Mouse (Mus musculus) midbrain, embryonic 10.5 days (tissue): Measurements from ENCODE around the gene Slc9a9. TPM values are rescaled to one million over a fixed set of nuclear protein-coding genes. Genes with fewer than 3 reads are reported as not detected.

Source experiments
- DNase-seq: peaks from one replicate; pipeline ENCODE4 v3.0.0-alpha.2; 2017; ENCODE audit warnings: low spot score
- H3K27ac ChIP-seq: fragments of 300-500 bp; sonication (generic); replicated peaks from 2 replicates; pipeline ENCODE4 v1.5.1; 2016; ENCODE audit warnings: mild to moderate bottlenecking
- H3K27me3 ChIP-seq: fragments of 300-500 bp; sonication (generic); 2 replicates; pipeline ENCODE4 v1.6.1; 2016; ENCODE audit warnings: low read depth, mild to moderate bottlenecking; ENCODE audit not compliant: poor library complexity, severe bottlenecking
- H3K36me3 ChIP-seq: fragments of 300-500 bp; sonication (generic); 2 replicates; pipeline ENCODE4 v1.6.1; 2016; ENCODE audit warnings: mild to moderate bottlenecking, moderate library complexity
- H3K4me1 ChIP-seq: fragments of 300-500 bp; sonication (generic); 2 replicates; pipeline ENCODE4 v1.6.1; 2016
- H3K4me3 ChIP-seq: fragments of 300-500 bp; sonication (generic); 2 replicates; pipeline ENCODE4 v1.5.1; 2016; ENCODE audit warnings: mild to moderate bottlenecking, moderate library complexity
- H3K9me3 ChIP-seq: fragments of 300-500 bp; sonication (generic); replicated peaks from 2 replicates; pipeline ENCODE4 v1.6.1; 2016; ENCODE audit warnings: mild to moderate bottlenecking
- WGBS: fragments of 180-500 bp; shearing (Covaris S2); methylation state at CpG from one replicate; pipeline ENCODE4 v1.1.7; 2016; 5-methylcytosine and 5-hydroxymethylcytosine counted together
- polyA plus RNA-seq: library from polyadenylated mRNA; unstranded; fragments of >200 nt; fragmentation: Nextera tagmentation; extraction: Ambion mirVana; gene quantifications from 2 replicates; pipeline ENCODE4 v1.2.1, GENCODE M21; 2016

Gene Slc9a9
- polyA plus RNA-seq, 1 experiment from 2014 or later = 1.9 TPM

DNA sequence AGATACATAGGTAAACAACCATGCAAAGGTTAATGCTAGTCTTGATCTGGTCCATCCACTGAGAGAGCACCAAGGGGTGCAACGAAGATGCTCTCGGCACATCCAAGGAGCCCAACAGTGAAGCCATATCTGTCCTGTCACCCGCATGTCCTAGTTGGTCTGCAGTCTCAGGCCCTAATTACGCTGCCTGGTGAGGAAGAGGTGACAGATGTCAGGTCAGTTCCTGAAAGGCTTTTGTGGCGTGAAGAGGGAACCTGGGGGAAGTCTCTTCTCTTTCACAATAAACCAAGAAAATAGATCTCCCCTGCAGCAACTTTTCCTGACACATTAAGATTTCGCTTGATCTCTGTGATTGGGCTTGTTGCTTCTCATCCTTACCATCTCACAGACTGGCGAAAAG is 277.5 kb downstream of the Slc9a9 start:
- no peak overlapping the region for H3K27ac ChIP-seq
- H3K9me3 ChIP-seq = no peaks in the 10 kb centered on the region; the same call in 1 of the 2 replicates
- no peak overlapping the region for H3K4me3 ChIP-seq
- no peaks in the 10 kb centered on the region for H3K27me3 ChIP-seq
- no peak for DNase-seq
- 76% methylated on average over 7 of the region's 7 CpGs for WGBS
- H3K4me1 ChIP-seq = no peaks in the 10 kb centered on the region
- H3K36me3 ChIP-seq = no peaks in the 10 kb centered on the region

- Histone ChIP-seq H3K9me3 (no peaks in the 10 kb centered on the region; the same call in 1 of the 2 replicates), H3K27ac (no peak overlapping the region), H3K27me3 (no peaks in the 10 kb centered on the region), H3K36me3 (no peaks in the 10 kb centered on the region), H3K4me1 (peaks cover 3% of the 10 kb centered on the region), H3K4me3 (no peak overlapping the region)
- 77% methylated on average over 3 of the region's 3 CpGs for WGBS
- no peak for DNase-seq
Measured at GRCm38 (mm10) chr9:94950676-94951075, 281.0 kb downstream of the Slc9a9 start.

DNA sequence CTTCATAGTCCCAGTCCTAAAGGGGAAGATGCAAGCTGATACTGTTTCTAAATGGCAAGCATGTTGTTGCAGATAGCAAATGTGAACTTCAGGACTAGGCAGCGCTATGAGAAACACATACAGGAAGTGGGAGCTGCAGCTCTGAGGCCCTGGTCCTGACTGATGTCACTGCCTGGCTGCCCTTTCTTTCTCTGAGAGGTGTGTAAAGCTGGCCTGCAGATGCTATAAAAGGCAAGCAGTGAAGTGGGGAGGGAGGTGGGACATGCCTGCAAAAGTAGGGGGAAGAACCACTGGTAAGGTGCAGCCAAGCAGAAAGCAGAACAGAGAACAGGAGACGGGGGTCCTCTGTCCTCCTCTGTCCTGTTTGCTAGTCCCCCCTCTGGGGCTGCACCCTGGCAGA is 285.9 kb downstream of the Slc9a9 start:
- no peak overlapping the region for H3K4me3 ChIP-seq
- no peak overlapping the region for H3K27ac ChIP-seq
- H3K9me3 ChIP-seq = no peaks in the 10 kb centered on the region; the same call in 1 of the 2 replicates
- no peaks in the 10 kb centered on the region for H3K27me3 ChIP-seq
- peaks cover 7% of the 10 kb centered on the region for H3K4me1 ChIP-seq
- 53% methylated on average over 2 of the region's 2 CpGs for WGBS
- no peaks in the 10 kb centered on the region for H3K36me3 ChIP-seq
- no peak for DNase-seq

DNA sequence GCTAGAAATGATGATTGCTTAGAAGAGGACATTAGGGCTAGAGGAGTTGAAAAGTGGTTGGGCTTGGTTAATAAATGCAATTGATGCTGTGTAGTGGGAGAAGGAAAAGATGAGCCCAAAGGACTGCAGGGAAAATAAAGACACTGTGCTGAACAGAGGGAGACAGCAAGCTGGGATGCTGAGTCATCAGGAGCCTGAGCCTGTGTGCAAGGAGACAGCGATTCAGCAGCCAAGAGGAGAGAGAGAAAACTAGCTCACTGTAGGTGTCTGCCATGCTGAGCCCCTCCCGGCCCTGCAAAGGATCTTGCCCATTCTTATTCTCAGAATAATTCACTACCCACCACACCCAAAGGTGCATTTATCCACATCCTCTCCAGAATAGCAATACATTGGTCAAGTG is 288.7 kb downstream of the Slc9a9 start:
- H3K36me3 ChIP-seq = no peaks in the 10 kb centered on the region
- no peak overlapping the region for H3K4me3 ChIP-seq
- no peak overlapping the region for H3K27ac ChIP-seq
- 72% methylated on average over 2 of the region's 2 CpGs for WGBS
- DNase-seq = no peak
- no peaks in the 10 kb centered on the region for H3K9me3 ChIP-seq
- H3K4me1 ChIP-seq = peaks cover 16% of the 10 kb centered on the region
- no peaks in the 10 kb centered on the region for H3K27me3 ChIP-seq

DNA sequence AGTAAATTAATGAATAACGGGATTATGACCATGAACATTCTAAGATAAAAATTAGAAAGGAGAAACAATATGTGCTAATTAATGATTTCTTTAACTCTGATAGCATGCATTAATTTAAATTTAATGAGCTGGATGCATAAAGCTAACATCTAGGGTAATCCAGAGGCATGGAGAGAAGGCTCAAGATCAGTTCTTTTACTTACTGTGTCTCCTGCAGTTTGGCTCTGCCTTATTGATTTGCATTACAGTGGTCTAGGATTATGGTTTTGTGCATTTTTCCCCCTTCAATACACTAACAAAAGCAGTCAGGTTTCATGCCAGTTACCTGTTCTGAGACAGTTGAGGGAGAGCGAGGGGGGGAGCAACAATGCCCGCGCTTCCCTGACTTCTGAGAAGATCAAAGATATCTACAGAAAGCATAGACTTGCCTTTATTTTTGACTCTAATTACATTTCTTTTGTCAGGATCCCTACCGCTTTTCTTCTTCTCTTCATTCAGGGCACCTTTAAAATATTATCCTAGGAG is 298.9 kb downstream of the Slc9a9 start:
- Histone ChIP-seq H3K36me3 (no peaks in the 10 kb centered on the region), H3K27me3 (no peaks in the 10 kb centered on the region), H3K27ac (no peak overlapping the region), H3K4me3 (no peak overlapping the region), H3K4me1 (no peaks in the 10 kb centered on the region), H3K9me3 (no peaks in the 10 kb centered on the region)
- 84% methylated on average over 5 of the region's 5 CpGs for WGBS
- DNase-seq = no peak

DNA sequence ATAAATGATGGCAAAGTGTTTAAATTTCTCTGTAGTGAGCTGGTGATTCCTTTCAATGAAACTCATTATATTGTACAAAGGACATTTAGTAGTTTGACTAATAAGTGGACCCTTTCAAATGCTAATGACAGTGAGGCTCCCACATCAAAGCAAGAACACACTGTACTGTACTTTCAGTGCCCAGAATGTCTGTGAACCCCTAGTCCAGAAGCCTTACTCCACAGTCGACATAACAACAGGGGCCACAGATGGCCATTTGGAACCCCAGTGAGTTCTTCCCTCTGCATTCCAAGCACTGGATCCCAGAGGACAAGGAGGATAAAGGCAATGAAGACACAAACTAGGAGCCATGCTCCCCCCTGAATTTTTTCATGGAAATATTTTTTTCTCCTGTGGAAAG is 299.4 kb downstream of the Slc9a9 start:
- WGBS = 41% methylated on average over 1 of the region's 1 CpGs
- H3K9me3 ChIP-seq = no peaks in the 10 kb centered on the region
- H3K4me1 ChIP-seq = no peaks in the 10 kb centered on the region
- H3K27ac ChIP-seq = no peak overlapping the region
- no peak overlapping the region for H3K4me3 ChIP-seq
- no peak for DNase-seq
- no peaks in the 10 kb centered on the region for H3K27me3 ChIP-seq
- no peaks in the 10 kb centered on the region for H3K36me3 ChIP-seq

DNA sequence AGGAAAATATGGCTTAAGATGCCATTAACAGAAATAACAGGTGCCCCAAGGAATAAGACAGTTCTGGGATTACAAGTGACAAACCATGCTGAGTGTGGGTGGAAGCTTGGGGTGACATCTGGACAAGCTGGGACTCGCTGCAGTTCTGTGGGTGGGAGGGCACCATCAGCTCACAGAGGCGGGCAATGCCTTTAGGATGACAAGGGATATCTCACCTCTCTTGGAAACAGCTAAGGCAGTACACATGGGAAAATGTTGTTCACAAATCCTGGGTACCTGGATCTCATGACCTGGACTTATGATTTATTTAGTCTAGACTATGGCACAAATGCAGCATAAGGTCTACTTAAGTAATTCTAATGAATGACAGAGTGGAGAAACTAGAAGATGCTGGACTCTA is 302.3 kb downstream of the Slc9a9 start:
- 64% methylated on average over 2 of the region's 2 CpGs for WGBS

GRCm38 (mm10) chr9:94972693-94973092 is 303.0 kb downstream of the Slc9a9 start:
- Histone ChIP-seq H3K4me1 (no peaks in the 10 kb centered on the region), H3K27me3 (no peaks in the 10 kb centered on the region), H3K9me3 (peaks cover 3% of the 10 kb centered on the region; the same call in 1 of the 2 replicates), H3K36me3 (no peaks in the 10 kb centered on the region), H3K27ac (no peak overlapping the region), H3K4me3 (no peak overlapping the region)
- no peak for DNase-seq
- WGBS = 94% methylated on average over 2 of the region's 2 CpGs

More for the DNA sequence above, 302.3 kb downstream of the Slc9a9 start:
- Histone ChIP-seq H3K36me3 (no peaks in the 10 kb centered on the region), H3K4me1 (no peaks in the 10 kb centered on the region), H3K27ac (no peak overlapping the region), H3K27me3 (no peaks in the 10 kb centered on the region), H3K4me3 (no peak overlapping the region), H3K9me3 (peaks cover 3% of the 10 kb centered on the region; the same call in 1 of the 2 replicates)
- DNase-seq = no peak

GRCm38 (mm10) chr9:94976191-94976590 is 306.5 kb downstream of the Slc9a9 start:
- Histone ChIP-seq H3K27me3 (no peaks in the 10 kb centered on the region), H3K4me1 (no peaks in the 10 kb centered on the region), H3K27ac (no peak overlapping the region), H3K4me3 (no peak overlapping the region), H3K9me3 (peaks cover 3% of the 10 kb centered on the region; the same call in 1 of the 2 replicates), H3K36me3 (no peaks in the 10 kb centered on the region)
- WGBS = 85% methylated on average over 1 of the region's 1 CpGs
- DNase-seq = no peak

- 94% methylated on average over 4 of the region's 4 CpGs for WGBS
- Histone ChIP-seq H3K27me3 (no peaks in the 10 kb centered on the region), H3K36me3 (no peaks in the 10 kb centered on the region), H3K4me1 (0 out of 2 replicates have a peak, but pooled peaks cover 5% of the 10 kb centered on the region), H3K27ac (no peak overlapping the region), H3K4me3 (no peak overlapping the region), H3K9me3 (no peaks in the 10 kb centered on the region)
- DNase-seq = no peak
Measured at GRCm38 (mm10) chr9:94993575-94993974, 323.9 kb downstream of the Slc9a9 start.

DNA sequence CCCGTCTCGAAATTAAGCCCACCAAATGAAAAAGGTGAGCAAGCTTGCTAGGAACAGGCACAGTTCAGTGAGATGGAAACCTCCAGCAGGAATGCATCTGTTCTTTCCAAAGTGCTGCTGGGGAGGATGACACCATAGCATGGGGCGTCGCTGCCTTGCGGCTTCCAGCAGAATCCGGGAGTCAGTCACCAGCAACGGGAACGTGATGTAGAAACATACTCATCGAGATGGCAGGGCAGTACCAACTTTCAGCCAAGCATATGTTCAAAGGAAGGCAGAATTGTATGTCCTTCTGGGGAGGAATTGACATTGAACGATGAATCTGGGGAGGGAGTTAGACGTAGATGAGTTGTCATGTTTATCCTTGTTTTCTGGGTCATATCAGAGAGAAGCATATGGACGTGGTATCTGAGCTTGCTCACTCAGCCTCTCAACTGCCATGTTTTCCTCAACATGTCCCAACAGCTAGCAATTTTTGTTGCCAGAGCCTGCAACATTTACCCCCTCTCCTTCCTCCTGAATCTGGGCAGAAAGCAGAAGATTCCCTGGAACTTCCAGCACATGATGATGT is 350.5 kb downstream of the Slc9a9 start:
- no peak for DNase-seq
- H3K27me3 ChIP-seq = no peaks in the 10 kb centered on the region
- H3K4me1 ChIP-seq = peaks cover 3% of the 10 kb centered on the region; the same call in 1 of the 2 replicates
- no peak overlapping the region for H3K4me3 ChIP-seq
- 93% methylated on average over 12 of the region's 12 CpGs for WGBS
- no peaks in the 10 kb centered on the region for H3K36me3 ChIP-seq
- H3K9me3 ChIP-seq = no peaks in the 10 kb centered on the region
- no peak overlapping the region for H3K27ac ChIP-seq

DNA sequence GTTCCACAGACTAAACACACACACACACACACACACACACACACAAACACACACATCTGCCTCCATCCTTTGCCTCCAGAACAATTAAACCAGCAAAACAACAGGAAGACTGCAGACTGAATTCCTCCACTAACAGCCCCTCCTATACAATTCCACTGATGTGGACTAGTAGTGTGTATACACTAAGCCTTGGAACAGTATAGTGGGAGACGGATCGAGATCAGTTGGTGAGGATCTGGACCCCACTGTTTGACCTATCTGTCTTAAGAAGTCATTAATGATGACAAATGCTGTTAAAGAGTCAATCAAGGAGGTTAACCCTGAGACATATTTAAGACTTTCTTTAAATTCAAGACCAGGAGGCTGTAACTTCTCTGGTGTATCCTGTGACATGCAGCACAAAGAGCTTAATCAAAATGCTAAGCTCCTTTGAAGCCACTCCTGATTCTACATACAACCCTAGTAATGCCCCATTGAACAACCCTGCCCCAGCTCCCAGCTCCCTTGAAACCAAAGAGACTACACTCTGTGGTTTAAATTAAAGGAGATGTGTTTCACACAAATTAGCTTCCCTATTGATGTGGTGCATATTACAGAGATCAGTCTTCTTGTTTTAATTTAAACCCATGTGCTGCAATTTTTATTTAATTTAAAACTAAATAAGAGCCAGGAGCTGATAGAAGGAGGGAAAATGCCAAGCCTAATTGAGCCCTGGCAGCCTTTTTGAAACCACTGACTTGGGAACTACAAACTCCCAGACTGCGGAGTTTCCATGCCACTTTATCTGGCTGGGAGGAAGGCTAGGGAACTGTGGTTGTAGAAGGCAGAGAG is 364.6 kb downstream of the Slc9a9 start:
- Histone ChIP-seq H3K36me3 (no peaks in the 10 kb centered on the region), H3K4me1 (peaks cover 8% of the 10 kb centered on the region), H3K27me3 (peaks cover 6% of the 10 kb centered on the region; the same call in 1 of the 2 replicates), H3K9me3 (no peaks in the 10 kb centered on the region), H3K4me3 (no peak overlapping the region), H3K27ac (no peak overlapping the region)
- 52% methylated on average over 3 of the region's 3 CpGs for WGBS
- DNase-seq = no peak

DNA sequence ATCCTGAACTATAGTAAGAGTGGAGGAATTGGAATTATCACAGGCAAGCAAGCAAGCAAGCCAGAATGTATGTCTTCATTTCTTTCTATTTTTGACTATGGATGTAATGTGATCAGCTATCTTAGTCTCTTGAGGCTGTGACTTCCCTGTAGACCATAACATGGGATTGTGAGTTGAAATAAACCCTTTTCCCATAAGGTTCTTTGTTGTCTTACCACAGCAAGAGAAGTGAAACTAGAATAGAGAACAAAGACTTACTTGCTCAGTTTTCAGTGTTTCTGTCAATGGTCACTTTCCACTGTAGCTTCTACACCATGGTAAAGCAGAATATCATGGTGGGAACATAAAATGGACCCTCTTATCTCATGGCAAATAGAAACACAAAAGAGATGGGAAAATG is 366.5 kb downstream of the Slc9a9 start:
- Histone ChIP-seq H3K27me3 (peaks cover 6% of the 10 kb centered on the region; the same call in 1 of the 2 replicates), H3K27ac (no peak overlapping the region), H3K4me3 (no peak overlapping the region), H3K4me1 (peaks cover 8% of the 10 kb centered on the region), H3K9me3 (no peaks in the 10 kb centered on the region), H3K36me3 (no peaks in the 10 kb centered on the region)
- DNase-seq = no peak
